Mouse (Mus musculus) 3T3-L1 (cell line): ENCODE data around the gene Tspan9.
A peak's percentile ranks its signal among the peaks of the same experiment; 100 is the strongest.

Experiments used
- DNase-seq: peaks from one replicate; pipeline ENCODE4 v3.0.0-alpha.2; 2015; ENCODE audit warnings: low read depth, low spot score

The Tspan9 gene

GRCm38 (mm10) chr6:128133679-128134191 is 9.7 kb downstream of the Tspan9 start:
- no peak for DNase-seq

GRCm38 (mm10) chr6:128132581-128132980 is 10.8 kb downstream of the Tspan9 start:
- no peak for DNase-seq

GRCm38 (mm10) chr6:128131390-128131789 is 12.0 kb downstream of the Tspan9 start:
- no peak for DNase-seq

- no peak for DNase-seq
Measured at GRCm38 (mm10) chr6:128130686-128131085, 12.7 kb downstream of the Tspan9 start.

GRCm38 (mm10) chr6:128129382-128129781 is 14.0 kb downstream of the Tspan9 start:
- no peak for DNase-seq

GRCm38 (mm10) chr6:128127312-128127711 is 16.1 kb downstream of the Tspan9 start:
- DNase-seq = no peak

GRCm38 (mm10) chr6:128126876-128127275 is 16.5 kb downstream of the Tspan9 start:
- DNase-seq = no peak

- no peak for DNase-seq
Measured at GRCm38 (mm10) chr6:128125464-128125863, 17.9 kb downstream of the Tspan9 start.

- DNase-seq = no peak
Measured at GRCm38 (mm10) chr6:128124222-128124971, 19.0 kb downstream of the Tspan9 start.

- peak; percentile 74 for DNase-seq
Measured at GRCm38 (mm10) chr6:128122127-128122526, 21.3 kb downstream of the Tspan9 start.

GRCm38 (mm10) chr6:128121691-128122090 is 21.7 kb downstream of the Tspan9 start:
- DNase-seq = peak; percentile 95

GRCm38 (mm10) chr6:128120806-128121205 is 22.6 kb downstream of the Tspan9 start:
- DNase-seq = no peak

- no peak for DNase-seq
Measured at GRCm38 (mm10) chr6:128118670-128119230, 24.6 kb downstream of the Tspan9 start.

- DNase-seq = no peak
Measured at GRCm38 (mm10) chr6:128116836-128117542, 26.4 kb downstream of the Tspan9 start.

GRCm38 (mm10) chr6:128116344-128116743 is 27.1 kb downstream of the Tspan9 start:
- no peak for DNase-seq

- peak; percentile 84 for DNase-seq
Measured at GRCm38 (mm10) chr6:128115121-128115520, 28.3 kb downstream of the Tspan9 start.

- DNase-seq = no peak
Measured at GRCm38 (mm10) chr6:128112605-128113004, 30.8 kb downstream of the Tspan9 start.

- no peak for DNase-seq
Measured at GRCm38 (mm10) chr6:128111784-128112183, 31.6 kb downstream of the Tspan9 start.

- peak; percentile 85 for DNase-seq
Measured at GRCm38 (mm10) chr6:128108324-128109035, 34.9 kb downstream of the Tspan9 start.

GRCm38 (mm10) chr6:128107698-128108097 is 35.7 kb downstream of the Tspan9 start:
- peak; percentile 40 for DNase-seq

GRCm38 (mm10) chr6:128106154-128106553 is 37.2 kb downstream of the Tspan9 start:
- no peak for DNase-seq
